Mouse (Mus musculus) layer of hippocampus, adult 11-12 months (tissue): Measurements from ENCODE around the gene Ikzf1.
A peak's percentile ranks its signal among the peaks of the same experiment; 100 is the strongest.

Experiments used
- DNase-seq: peaks from one replicate; pipeline ENCODE4 v3.0.0; 2022; ENCODE audit warnings: low spot score

The Ikzf1 gene

DNA sequence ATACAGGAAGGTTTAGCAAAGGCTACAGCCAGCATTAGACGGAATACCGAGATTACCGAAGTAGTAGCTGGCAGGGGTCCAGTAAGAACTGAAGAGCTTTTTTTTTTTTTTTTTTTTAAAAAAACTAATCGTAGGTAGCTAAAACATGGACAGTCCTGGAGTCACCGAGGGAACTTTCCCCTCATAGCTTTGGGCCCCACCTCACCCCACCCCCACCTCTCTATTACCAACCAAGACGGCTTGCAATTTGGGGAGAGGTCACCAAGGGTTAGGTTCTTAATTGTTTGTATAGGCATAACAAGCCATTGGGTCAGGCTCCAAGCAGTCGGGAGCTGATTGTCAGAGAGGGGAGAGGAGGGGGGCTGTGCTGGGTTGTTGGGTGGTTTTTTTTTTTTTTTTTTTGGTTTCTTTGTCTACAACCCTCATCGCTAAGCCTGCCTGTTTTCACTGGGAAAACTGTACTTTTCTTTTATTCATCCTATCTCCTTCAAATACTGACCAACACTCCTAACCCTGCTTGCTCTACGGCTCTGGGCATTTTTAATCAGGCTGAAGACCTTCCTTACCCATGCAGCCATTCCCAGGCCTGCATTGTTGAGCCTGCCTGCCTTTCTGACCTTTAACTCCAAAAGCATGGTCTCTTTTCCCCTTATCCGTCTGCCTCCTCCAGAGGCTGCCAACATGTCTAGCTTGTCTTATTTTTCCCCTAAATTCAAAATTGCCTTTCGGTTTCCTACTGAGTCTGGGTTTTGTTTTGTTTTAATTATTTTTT, 124.8 kb downstream of the Ikzf1 start:
- no peak for DNase-seq

GRCm38 (mm10) chr11:11811906-11812480, 127.2 kb downstream of the Ikzf1 start:
- peak; percentile 77 for DNase-seq

- no peak for DNase-seq
Measured at GRCm38 (mm10) chr11:11815737-11816136, 130.9 kb downstream of the Ikzf1 start.

DNA sequence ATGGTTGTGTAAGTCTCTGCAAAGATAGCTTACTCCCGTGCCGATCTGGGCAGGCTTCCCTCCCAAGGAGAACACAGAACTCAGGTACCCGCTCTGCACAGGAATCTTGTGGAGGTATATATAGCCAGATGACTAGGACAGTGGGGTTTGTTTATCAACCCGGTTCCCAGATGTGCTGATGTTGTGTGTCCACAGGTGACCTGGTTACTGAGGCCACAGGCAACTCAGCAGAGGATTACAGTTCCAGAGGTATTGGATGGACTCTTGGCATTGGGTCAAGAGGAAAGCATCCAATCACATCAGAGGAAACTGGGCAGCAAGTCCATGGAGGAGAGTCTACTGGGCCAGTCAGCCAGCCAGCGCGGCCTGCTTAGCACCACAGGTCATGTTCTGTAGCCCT, 134.0 kb downstream of the Ikzf1 start:
- no peak for DNase-seq

DNA sequence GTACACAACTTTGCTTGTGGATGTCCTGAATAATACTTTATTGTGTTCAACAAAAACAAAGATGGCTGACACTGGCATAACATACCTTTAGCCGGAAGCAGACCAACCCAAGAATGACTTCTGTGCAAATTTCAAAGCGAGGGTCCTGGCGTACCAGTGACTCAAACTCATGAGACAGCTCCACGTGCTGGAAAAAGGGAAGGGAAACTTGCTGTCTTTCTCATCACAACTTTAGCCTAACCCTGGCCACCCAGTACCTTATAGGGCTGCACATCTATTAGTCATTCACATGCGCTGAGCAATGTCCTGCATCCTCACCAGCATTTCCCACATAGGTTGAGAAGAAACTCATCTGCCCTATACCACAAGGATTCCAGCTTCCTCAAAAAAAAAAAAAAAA, 134.4 kb downstream of the Ikzf1 start:
- no peak for DNase-seq

DNA sequence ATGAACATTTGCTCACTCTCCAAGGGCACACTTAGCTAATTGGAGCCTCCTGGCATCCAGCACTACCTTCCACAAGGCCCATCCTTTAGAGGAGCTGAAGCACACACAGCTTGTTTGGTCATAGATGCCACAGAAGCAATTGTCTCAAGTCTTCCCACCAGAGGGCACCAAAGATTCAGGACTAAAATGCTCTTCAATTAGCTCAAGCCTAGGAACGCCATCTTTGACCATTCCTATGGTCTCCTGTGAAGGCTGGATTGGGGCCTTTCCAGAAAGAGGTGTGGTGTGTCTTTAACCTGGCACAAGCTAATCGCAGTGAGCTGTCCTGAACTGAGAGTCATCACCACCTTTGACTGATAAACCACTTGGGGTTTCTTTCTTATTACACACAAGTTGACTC, 135.4 kb downstream of the Ikzf1 start:
- DNase-seq, result peak; percentile 91

- no peak for DNase-seq
Measured at GRCm38 (mm10) chr11:11820737-11821136, 135.9 kb downstream of the Ikzf1 start.

- DNase-seq, result no peak
Measured at GRCm38 (mm10) chr11:11821387-11821975, 136.7 kb downstream of the Ikzf1 start.
